Mouse (Mus musculus): ENCODE results near the gene Auts2. TPM values are rescaled to one million over a fixed set of nuclear protein-coding genes. Genes with fewer than 3 reads are reported as not detected.

Gene Auts2
- polyA plus RNA-seq, 1 experiment from 2014 or later: 76.2 TPM

- H3K4me3 ChIP-seq: no peak overlapping the region
- peaks cover 35% of the 10 kb centered on the region for H3K4me1 ChIP-seq (replicated peaks)
- H3K27ac ChIP-seq (replicated peaks): peak overlapping the region; percentile 30
- WGBS: 59% methylated on average over 9 of the region's 9 CpGs
- H3K9me3 ChIP-seq: no peaks in the 10 kb centered on the region
- no peak overlapping the region for H3K4me2 ChIP-seq
- no peak overlapping the region for H3K9ac ChIP-seq
- no peaks in the 10 kb centered on the region for H3K27me3 ChIP-seq
- no peak for ATAC-seq (ENCODE audit: low FRiP score, low read depth)
- no peaks in the 10 kb centered on the region for H3K36me3 ChIP-seq
Measured at GRCm38 (mm10) chr5:131767176-131767575, 776.0 kb downstream of the Auts2 start.

GRCm38 (mm10) chr5:131759432-131759831 is 783.7 kb downstream of the Auts2 start:
- ATAC-seq (ENCODE audit: low FRiP score, low read depth): peak; percentile 56; the same call in 1 of the 2 replicates
- no peaks in the 10 kb centered on the region for H3K27me3 ChIP-seq
- H3K27ac ChIP-seq (replicated peaks): 0 out of 2 replicates have a peak overlapping the region, but pooled peaks have one; percentile 2
- H3K9ac ChIP-seq: no peak overlapping the region
- no peak overlapping the region for H3K4me2 ChIP-seq
- peaks cover 6% of the 10 kb centered on the region for H3K4me1 ChIP-seq (replicated peaks)
- H3K4me3 ChIP-seq: no peak overlapping the region
- no peaks in the 10 kb centered on the region for H3K9me3 ChIP-seq
- WGBS: 67% methylated on average over 13 of the region's 13 CpGs
- no peaks in the 10 kb centered on the region for H3K36me3 ChIP-seq

DNA sequence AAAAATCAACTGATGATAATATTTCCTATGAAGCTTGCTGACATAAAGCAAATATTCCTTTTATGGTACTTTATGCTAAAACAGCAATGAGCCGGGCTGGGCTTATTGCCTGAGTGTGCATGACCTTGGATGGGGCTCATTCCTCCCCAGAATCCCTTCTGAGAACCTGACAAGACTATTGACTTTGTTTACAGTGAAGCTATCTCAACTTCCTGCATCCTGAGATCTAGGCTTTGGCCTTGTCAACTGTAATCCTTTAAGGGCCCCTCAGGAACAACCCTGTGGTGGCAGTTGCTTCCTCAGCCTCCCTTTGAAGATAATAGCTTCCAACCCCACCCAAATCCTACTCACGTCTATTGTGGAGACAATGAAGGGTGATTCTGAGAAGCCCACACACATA is 792.8 kb downstream of the Auts2 start:
- WGBS: 83% methylated on average over 2 of the region's 2 CpGs
- Histone ChIP-seq H3K27me3 (no peaks in the 10 kb centered on the region), H3K36me3 (no peaks in the 10 kb centered on the region), H3K27ac (replicated peaks) (no peak overlapping the region), H3K9ac (no peak overlapping the region), H3K4me2 (no peak overlapping the region), H3K4me1 (replicated peaks) (peaks cover 16% of the 10 kb centered on the region), H3K4me3 (no peak overlapping the region), H3K9me3 (no peaks in the 10 kb centered on the region)
- ATAC-seq (ENCODE audit: low FRiP score, low read depth): no peak

DNA sequence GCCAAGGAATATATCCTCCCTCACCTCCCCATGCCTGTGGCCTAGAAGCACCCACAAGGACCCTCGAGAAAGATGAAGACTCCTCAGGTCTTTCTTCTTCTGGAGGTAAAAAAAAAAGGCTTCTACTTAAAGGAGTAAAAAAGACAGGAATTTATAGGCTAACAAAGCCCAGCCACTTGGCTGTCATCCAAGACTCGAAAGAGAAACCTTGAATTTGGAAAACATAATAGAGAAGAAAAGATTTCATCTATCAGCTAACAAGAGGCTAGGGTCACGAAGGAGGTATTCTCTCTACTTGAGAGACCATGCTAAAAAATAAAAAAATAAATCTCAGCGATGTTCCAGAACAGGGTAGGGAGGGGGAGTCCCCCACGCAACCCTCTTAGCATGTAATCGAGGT is 793.9 kb downstream of the Auts2 start:
- peaks cover 16% of the 10 kb centered on the region for H3K4me1 ChIP-seq (replicated peaks)

DNA sequence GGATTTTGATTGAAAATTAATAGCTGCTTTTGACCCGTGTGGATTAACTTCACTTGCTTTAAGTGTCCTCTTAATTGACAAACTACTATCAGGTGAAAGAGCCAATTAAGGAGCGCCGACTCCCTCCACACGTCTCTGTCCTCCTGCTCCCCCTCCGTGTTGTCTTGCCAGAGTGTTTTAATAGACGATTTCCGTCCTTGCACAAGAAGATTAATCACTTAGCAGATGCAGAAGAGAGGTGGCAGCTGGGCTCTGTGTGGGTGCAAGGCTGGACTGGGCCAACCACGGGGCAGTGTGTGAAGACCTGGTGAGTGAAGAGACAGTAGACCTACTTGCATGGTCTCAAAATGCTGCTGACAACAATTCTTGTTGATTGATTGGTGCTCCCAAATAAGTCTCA is 800.1 kb downstream of the Auts2 start:
- ATAC-seq (ENCODE audit: low FRiP score, low read depth): no peak
- Histone ChIP-seq H3K4me3 (no peak overlapping the region), H3K9me3 (no peaks in the 10 kb centered on the region), H3K9ac (no peak overlapping the region), H3K27me3 (no peaks in the 10 kb centered on the region), H3K4me2 (no peak overlapping the region), H3K4me1 (replicated peaks) (no peaks in the 10 kb centered on the region), H3K27ac (replicated peaks) (no peak overlapping the region), H3K36me3 (no peaks in the 10 kb centered on the region)
- WGBS: 36% methylated on average over 8 of the region's 8 CpGs

More for the DNA sequence above, 793.9 kb downstream of the Auts2 start:
- Histone ChIP-seq H3K27ac (replicated peaks) (peak overlapping the region; percentile 73), H3K4me2 (no peak overlapping the region), H3K9me3 (no peaks in the 10 kb centered on the region), H3K4me3 (no peak overlapping the region), H3K27me3 (no peaks in the 10 kb centered on the region), H3K36me3 (no peaks in the 10 kb centered on the region), H3K9ac (no peak overlapping the region)
- ATAC-seq (ENCODE audit: low FRiP score, low read depth): no peak
- 40% methylated on average over 6 of the region's 6 CpGs for WGBS

- no peaks in the 10 kb centered on the region for H3K9me3 ChIP-seq
- no peak overlapping the region for H3K9ac ChIP-seq
- no peak overlapping the region for H3K27ac ChIP-seq (replicated peaks)
- H3K4me1 ChIP-seq (replicated peaks): peaks cover 4% of the 10 kb centered on the region; the same call in 1 of the 2 replicates
- H3K27me3 ChIP-seq: no peaks in the 10 kb centered on the region
- H3K4me3 ChIP-seq: no peak overlapping the region
- WGBS: 71% methylated on average over 6 of the region's 6 CpGs
- ATAC-seq (ENCODE audit: low FRiP score, low read depth): no peak
- no peaks in the 10 kb centered on the region for H3K36me3 ChIP-seq
- H3K4me2 ChIP-seq: no peak overlapping the region
Measured at GRCm38 (mm10) chr5:131737476-131737875, 805.7 kb downstream of the Auts2 start.

- peak; percentile 27; the same call in 1 of the 2 replicates for ATAC-seq (ENCODE audit: low FRiP score, low read depth)
- no peaks in the 10 kb centered on the region for H3K27me3 ChIP-seq
- no peaks in the 10 kb centered on the region for H3K9me3 ChIP-seq
- no peak overlapping the region for H3K4me2 ChIP-seq
- H3K36me3 ChIP-seq: no peaks in the 10 kb centered on the region
- H3K9ac ChIP-seq: no peak overlapping the region
- H3K4me1 ChIP-seq (replicated peaks): peaks cover 7% of the 10 kb centered on the region; the same call in 1 of the 2 replicates
- 10% methylated on average over 5 of the region's 5 CpGs for WGBS
- H3K4me3 ChIP-seq: no peak overlapping the region
- no peak overlapping the region for H3K27ac ChIP-seq (replicated peaks)
Measured at GRCm38 (mm10) chr5:131733324-131733660, 809.9 kb downstream of the Auts2 start.

- no peak for ATAC-seq (ENCODE audit: low FRiP score, low read depth)
- Histone ChIP-seq H3K36me3 (no peaks in the 10 kb centered on the region), H3K9me3 (no peaks in the 10 kb centered on the region), H3K27ac (replicated peaks) (no peak overlapping the region), H3K4me1 (replicated peaks) (peaks cover 9% of the 10 kb centered on the region; the same call in 1 of the 2 replicates), H3K27me3 (no peaks in the 10 kb centered on the region), H3K4me3 (no peak overlapping the region), H3K4me2 (no peak overlapping the region), H3K9ac (no peak overlapping the region)
- WGBS: 62% methylated on average over 7 of the region's 7 CpGs
Measured at GRCm38 (mm10) chr5:131732631-131733323, 810.4 kb downstream of the Auts2 start.

DNA sequence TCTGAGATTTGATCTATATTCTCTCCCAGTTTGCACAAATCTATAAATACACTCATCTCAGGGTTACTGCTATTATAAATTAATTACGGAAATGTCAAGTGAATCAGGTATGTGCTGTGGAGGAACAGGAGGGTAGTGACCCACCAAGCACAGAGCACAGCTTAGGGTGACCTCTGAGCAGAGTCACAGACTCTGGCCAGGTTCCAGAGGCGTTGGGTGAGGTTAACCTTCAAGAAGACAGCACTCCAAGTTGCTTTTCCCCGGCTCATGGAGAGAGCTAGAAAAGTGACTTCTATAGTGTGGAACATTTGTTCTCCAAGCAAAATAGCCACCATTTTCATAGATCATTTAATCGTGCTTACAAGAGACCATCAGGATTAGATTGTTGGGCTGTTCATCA is 813.7 kb downstream of the Auts2 start:
- Histone ChIP-seq H3K36me3 (no peaks in the 10 kb centered on the region), H3K27me3 (no peaks in the 10 kb centered on the region), H3K27ac (replicated peaks) (no peak overlapping the region), H3K9me3 (no peaks in the 10 kb centered on the region), H3K4me2 (no peak overlapping the region), H3K9ac (no peak overlapping the region), H3K4me1 (replicated peaks) (peaks cover 9% of the 10 kb centered on the region; the same call in 1 of the 2 replicates), H3K4me3 (no peak overlapping the region)
- WGBS: 92% methylated on average over 4 of the region's 4 CpGs
- ATAC-seq (ENCODE audit: low FRiP score, low read depth): no peak

GRCm38 (mm10) chr5:131727909-131728308 is 815.2 kb downstream of the Auts2 start:
- no peaks in the 10 kb centered on the region for H3K27me3 ChIP-seq
- H3K4me2 ChIP-seq: no peak overlapping the region
- H3K9me3 ChIP-seq: no peaks in the 10 kb centered on the region
- 84% methylated on average over 4 of the region's 4 CpGs for WGBS
- no peak for ATAC-seq (ENCODE audit: low FRiP score, low read depth)
- no peak overlapping the region for H3K27ac ChIP-seq (replicated peaks)
- H3K4me1 ChIP-seq (replicated peaks): peaks cover 7% of the 10 kb centered on the region; the same call in 1 of the 2 replicates
- no peak overlapping the region for H3K4me3 ChIP-seq
- H3K36me3 ChIP-seq: no peaks in the 10 kb centered on the region
- H3K9ac ChIP-seq: no peak overlapping the region

DNA sequence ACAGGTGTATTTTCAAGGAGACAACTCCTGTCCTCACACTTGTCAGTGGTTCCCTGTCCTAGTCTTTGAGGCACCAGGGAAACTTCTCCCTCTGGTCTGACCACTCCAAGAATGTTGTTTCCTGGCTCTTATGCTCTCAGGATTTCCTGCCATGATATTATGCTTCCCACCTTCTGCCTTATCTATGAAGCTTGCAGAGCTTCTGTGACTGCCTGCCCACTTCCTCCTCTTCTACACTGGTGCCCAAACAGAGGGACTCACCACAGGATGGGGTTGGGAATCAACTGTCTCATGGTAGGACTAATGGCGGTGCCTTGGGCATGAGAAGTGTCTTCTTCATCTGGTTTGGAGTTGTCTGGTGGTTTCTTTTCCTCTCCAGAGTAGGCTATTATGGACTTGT is 818.6 kb downstream of the Auts2 start:
- 97% methylated on average over 1 of the region's 1 CpGs for WGBS

DNA sequence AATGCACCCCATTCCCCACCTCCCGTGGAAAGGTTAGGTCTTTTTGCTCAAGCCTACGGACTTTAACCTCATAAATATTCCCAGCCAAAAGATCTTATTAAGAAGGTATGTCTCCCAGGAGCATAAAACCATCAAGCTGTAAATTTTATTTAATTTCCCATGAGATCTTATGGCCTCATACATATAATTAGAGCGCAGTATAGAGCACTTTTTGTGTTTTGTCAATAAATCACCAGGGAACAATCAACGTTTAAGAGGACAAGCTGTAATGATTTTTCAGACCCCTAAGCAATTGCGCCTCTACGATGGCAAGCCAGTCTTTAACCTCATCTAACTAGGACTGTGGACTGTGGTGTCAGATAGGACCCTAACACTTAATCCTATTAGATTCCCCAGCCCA is 820.4 kb downstream of the Auts2 start:
- Histone ChIP-seq H3K4me1 (replicated peaks) (peaks cover 34% of the 10 kb centered on the region), H3K4me2 (no peak overlapping the region), H3K36me3 (no peaks in the 10 kb centered on the region), H3K9me3 (no peaks in the 10 kb centered on the region), H3K4me3 (no peak overlapping the region), H3K27me3 (no peaks in the 10 kb centered on the region), H3K9ac (no peak overlapping the region), H3K27ac (replicated peaks) (no peak overlapping the region)
- 37% methylated on average over 6 of the region's 6 CpGs for WGBS
- ATAC-seq (ENCODE audit: low FRiP score, low read depth): no peak

More for the DNA sequence above, 818.6 kb downstream of the Auts2 start:
- Histone ChIP-seq H3K4me1 (replicated peaks) (peaks cover 26% of the 10 kb centered on the region), H3K4me2 (no peak overlapping the region), H3K36me3 (no peaks in the 10 kb centered on the region), H3K4me3 (no peak overlapping the region), H3K27me3 (no peaks in the 10 kb centered on the region), H3K9ac (no peak overlapping the region), H3K27ac (replicated peaks) (no peak overlapping the region), H3K9me3 (no peaks in the 10 kb centered on the region)
- ATAC-seq (ENCODE audit: low FRiP score, low read depth): no peak

GRCm38 (mm10) chr5:131722361-131722760 is 820.8 kb downstream of the Auts2 start:
- Histone ChIP-seq H3K27ac (replicated peaks) (no peak overlapping the region), H3K9me3 (no peaks in the 10 kb centered on the region), H3K4me1 (replicated peaks) (peaks cover 39% of the 10 kb centered on the region), H3K4me2 (no peak overlapping the region), H3K4me3 (no peak overlapping the region), H3K36me3 (no peaks in the 10 kb centered on the region), H3K27me3 (no peaks in the 10 kb centered on the region), H3K9ac (no peak overlapping the region)
- no peak for ATAC-seq (ENCODE audit: low FRiP score, low read depth)
- WGBS: 38% methylated on average over 4 of the region's 4 CpGs
